Mouse (Mus musculus) kidney, postnatal 0 days (tissue): ENCODE results near the gene Spata9. TPM values are rescaled to one million over a fixed set of nuclear protein-coding genes. Genes with fewer than 3 reads are reported as not detected.

Experiments used
- ATAC-seq: fragments of 200-750 bp; cut with Nextera tagmentation; replicated peaks from 2 replicates; pipeline ENCODE4 v1.8.0; 2017; ENCODE audit warnings: low read depth, moderate number of reproducible peaks, moderate TSS enrichment, moderate library complexity; ENCODE audit not compliant: low FRiP score
- DNase-seq: peaks from one replicate; pipeline ENCODE4 v3.0.0-alpha.2; 2016; ENCODE audit warnings: low spot score
- H3K27ac ChIP-seq: fragments of 300-500 bp; sonication (generic); 2 replicates; pipeline ENCODE4 v1.5.1; 2014; ENCODE audit warnings: mild to moderate bottlenecking
- H3K27me3 ChIP-seq: fragments of 300-500 bp; sonication (generic); 2 replicates; pipeline ENCODE4 v1.6.1; 2014; ENCODE audit warnings: low read length, mixed read lengths; ENCODE audit not compliant: insufficient read depth
- H3K36me3 ChIP-seq: fragments of 300-500 bp; sonication (generic); 2 replicates; pipeline ENCODE4 v1.6.1; 2014; ENCODE audit warnings: low read length, mixed read lengths; ENCODE audit not compliant: insufficient read depth
- H3K4me1 ChIP-seq: fragments of 300-500 bp; sonication (generic); replicated peaks from 2 replicates; pipeline ENCODE4 v1.6.1; 2014; ENCODE audit warnings: antibody characterized with exemption, low read length, mixed read lengths; ENCODE audit not compliant: insufficient read depth
- H3K4me2 ChIP-seq: fragments of 300-500 bp; sonication (generic); 2 replicates; pipeline ENCODE4 v1.6.1; 2014; ENCODE audit warnings: mild to moderate bottlenecking, low read length, moderate library complexity, mixed read lengths
- H3K4me3 ChIP-seq: fragments of 300-500 bp; sonication (generic); replicated peaks from 2 replicates; pipeline ENCODE4 v1.5.1; 2014; ENCODE audit warnings: low read depth, low read length
- H3K9ac ChIP-seq: fragments of 300-500 bp; sonication (generic); 2 replicates; pipeline ENCODE4 v1.6.1; 2014; ENCODE audit warnings: low read depth, low read length
- H3K9me3 ChIP-seq: fragments of 300-500 bp; sonication (generic); replicated peaks from 2 replicates; pipeline ENCODE4 v1.6.1; 2016; ENCODE audit warnings: low read length, inconsistent platforms, mixed read lengths
- CTCF ChIP-seq: IDR thresholded peaks from 2 replicates; pipeline ENCODE4 v1.5.1; 2016; ENCODE audit warnings: antibody characterized with exemption, low read depth, mild to moderate bottlenecking, moderate library complexity
- WGBS: fragments of 180-500 bp; shearing (Covaris S2); extraction: QIAGEN DNeasy Blood & Tissue Kit; methylation state at CpG from one replicate; pipeline ENCODE4 v1.1.7; 2014; 5-methylcytosine and 5-hydroxymethylcytosine counted together
- polyA plus RNA-seq: library from polyadenylated mRNA; unstranded; fragments of >200 nt; fragmentation: Nextera tagmentation; extraction: Ambion mirVana; gene quantifications from 2 replicates; pipeline ENCODE4 v1.2.1, GENCODE M21; 2015

Spata9 gene
- polyA plus RNA-seq, 1 experiment from 2014 or later: 0.92 TPM

DNA sequence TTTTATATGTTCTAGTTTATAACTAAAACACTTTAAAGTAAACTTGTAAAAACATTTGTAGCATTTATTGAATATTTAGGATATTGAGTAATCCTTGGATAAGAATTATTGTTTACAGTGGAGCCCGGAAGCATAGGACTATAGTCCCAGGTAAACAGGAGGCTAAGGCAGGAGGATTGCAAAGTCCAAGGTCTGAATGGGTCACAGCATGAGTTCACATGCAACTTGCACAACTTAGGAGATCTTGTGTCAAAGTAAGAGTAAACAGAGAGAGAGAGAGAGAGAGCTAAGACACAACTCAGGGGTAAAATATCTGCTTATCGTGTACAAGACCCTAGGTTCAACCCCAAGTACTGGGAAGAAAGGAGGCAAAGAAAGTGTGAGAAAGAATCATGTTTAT is 9.7 kb downstream of the Spata9 start:
- Histone ChIP-seq H3K27me3 (no peaks in the 10 kb centered on the region), H3K36me3 (no peaks in the 10 kb centered on the region), H3K4me2 (no peak overlapping the region), H3K9me3 (no peaks in the 10 kb centered on the region), H3K4me3 (no peak overlapping the region), H3K27ac (no peak overlapping the region), H3K4me1 (no peaks in the 10 kb centered on the region), H3K9ac (no peak overlapping the region)
- ATAC-seq (no peak), DNase-seq (no peak)
- 64% methylated on average over 2 of the region's 2 CpGs for WGBS
- TF ChIP-seq CTCF: no peak

DNA sequence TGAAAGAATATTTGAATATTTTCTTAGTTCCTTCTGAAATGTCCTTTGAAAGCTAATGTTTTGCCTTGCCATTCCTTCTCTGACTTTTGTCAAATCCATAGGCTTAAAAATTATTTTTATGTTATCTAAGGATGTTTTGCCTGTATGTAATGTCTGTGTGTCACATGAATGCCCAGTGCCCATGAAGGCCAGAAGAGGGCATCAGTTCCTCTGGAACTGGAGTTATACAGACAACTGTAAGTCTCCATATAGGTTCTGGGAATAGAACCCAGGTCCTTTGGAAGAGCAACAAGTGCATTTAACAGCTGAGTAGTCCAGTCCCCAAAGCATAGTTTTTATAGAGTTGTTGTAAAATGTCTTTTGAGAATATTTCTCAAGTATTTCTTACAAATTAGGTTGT is 15.0 kb downstream of the Spata9 start:
- Histone ChIP-seq H3K27ac (no peak overlapping the region), H3K36me3 (no peaks in the 10 kb centered on the region), H3K9ac (no peak overlapping the region), H3K27me3 (no peaks in the 10 kb centered on the region), H3K4me2 (no peak overlapping the region), H3K4me1 (no peaks in the 10 kb centered on the region), H3K9me3 (no peaks in the 10 kb centered on the region), H3K4me3 (no peak overlapping the region)
- no peak for DNase-seq
- no peak for ATAC-seq
- TF ChIP-seq CTCF: peak; percentile 57

DNA sequence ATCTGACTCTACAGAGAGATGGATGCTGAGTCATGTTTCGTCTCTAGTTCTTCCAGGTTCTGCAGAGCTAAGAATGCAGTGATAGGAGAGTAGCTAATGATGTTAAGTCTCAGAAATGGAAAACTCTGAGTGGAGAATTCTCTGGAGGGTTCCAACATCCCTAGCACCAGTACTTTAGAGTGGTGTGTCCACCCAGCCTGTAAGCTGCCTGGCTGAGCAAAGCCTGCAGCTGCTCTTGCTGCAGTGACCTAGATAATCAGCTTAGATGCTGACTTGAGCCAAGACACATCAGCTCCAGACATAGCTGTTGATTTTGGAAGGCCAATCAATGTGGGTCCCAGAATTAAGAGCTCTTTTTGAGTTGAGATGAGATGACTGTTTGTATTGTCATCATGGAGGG is 21.1 kb downstream of the Spata9 start:
- Histone ChIP-seq H3K27me3 (no peaks in the 10 kb centered on the region), H3K9ac (no peak overlapping the region), H3K36me3 (no peaks in the 10 kb centered on the region), H3K4me1 (peaks cover 5% of the 10 kb centered on the region; the same call in 1 of the 2 replicates), H3K27ac (no peak overlapping the region), H3K4me3 (no peak overlapping the region), H3K9me3 (no peaks in the 10 kb centered on the region), H3K4me2 (no peak overlapping the region)
- no peak for ATAC-seq
- DNase-seq: peak; percentile 13
- TF ChIP-seq CTCF: no peak
- 88% methylated on average over 1 of the region's 1 CpGs for WGBS

- WGBS: 30% methylated on average over 9 of the region's 9 CpGs
- peaks cover 5% of the 10 kb centered on the region; the same call in 1 of the 2 replicates for H3K4me1 ChIP-seq
Measured at GRCm38 (mm10) chr13:75992169-75993028, 25.4 kb downstream of the Spata9 start.

DNA sequence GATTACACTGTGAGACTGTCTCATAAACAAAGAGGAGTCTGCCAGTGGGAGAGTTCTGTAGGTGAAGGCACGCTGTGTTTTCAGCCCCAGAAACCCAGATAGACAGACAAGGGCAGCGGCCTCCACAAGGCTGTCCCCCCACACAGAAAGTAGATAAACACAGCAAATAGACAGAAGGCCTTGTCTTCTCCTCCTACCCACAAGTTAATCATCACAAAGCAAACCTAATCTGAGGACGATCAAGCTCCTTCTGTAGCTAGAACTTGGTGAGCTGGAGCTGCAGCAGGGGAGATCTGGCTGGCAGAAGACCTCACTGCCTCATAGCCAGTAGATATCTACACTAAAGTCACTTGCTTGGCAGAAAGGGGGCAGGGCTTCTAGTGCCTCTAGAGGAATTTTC is 36.3 kb downstream of the Spata9 start:
- Histone ChIP-seq H3K9ac (no peak overlapping the region), H3K27me3 (no peaks in the 10 kb centered on the region), H3K4me3 (no peak overlapping the region), H3K4me2 (no peak overlapping the region), H3K4me1 (no peaks in the 10 kb centered on the region), H3K27ac (no peak overlapping the region), H3K36me3 (no peaks in the 10 kb centered on the region), H3K9me3 (no peaks in the 10 kb centered on the region)
- no peak for TF ChIP-seq CTCF
- ATAC-seq: no peak
- WGBS: 57% methylated on average over 3 of the region's 3 CpGs
- DNase-seq: no peak

More at GRCm38 (mm10) chr13:75992169-75993028, 25.4 kb downstream of the Spata9 start:
- H3K27me3 ChIP-seq: no peaks in the 10 kb centered on the region
- H3K9me3 ChIP-seq: no peaks in the 10 kb centered on the region
- no peak overlapping the region for H3K4me2 ChIP-seq
- DNase-seq: peak; percentile 92
- no peak overlapping the region for H3K9ac ChIP-seq
- ATAC-seq: peak; percentile 89
- no peak for TF ChIP-seq CTCF
- H3K4me3 ChIP-seq: no peak overlapping the region
- H3K27ac ChIP-seq: peak overlapping the region; percentile 75
- H3K36me3 ChIP-seq: no peaks in the 10 kb centered on the region

GRCm38 (mm10) chr13:76014511-76014910 is 47.6 kb downstream of the Spata9 start:
- H3K4me3 ChIP-seq: no peak overlapping the region
- no peaks in the 10 kb centered on the region for H3K9me3 ChIP-seq
- ATAC-seq (no peak), DNase-seq (no peak)
- H3K27me3 ChIP-seq: no peaks in the 10 kb centered on the region
- no peak overlapping the region for H3K4me2 ChIP-seq
- WGBS: 83% methylated on average over 2 of the region's 2 CpGs
- H3K36me3 ChIP-seq: no peaks in the 10 kb centered on the region
- no peak overlapping the region for H3K9ac ChIP-seq
- 0 out of 2 replicates have a peak, but pooled peaks cover 3% of the 10 kb centered on the region for H3K4me1 ChIP-seq
- no peak for TF ChIP-seq CTCF
- H3K27ac ChIP-seq: no peak overlapping the region
